Mouse (Mus musculus): ENCODE results near the gene Zbtb8a.
"Not testable (repeated sequence)": the region's sequence is repeated elsewhere in the genome, so short reads cannot be mapped to it uniquely, and the experiment has no call there.

GRCm38 (mm10) chr4:129362238-129362637 lies 15.7 kb downstream of the Zbtb8a start:
- TF ChIP-seq CHD2 (IDR thresholded peaks at IDR 0.05; ENCODE audit: low read length); MYC (IDR thresholded peaks at IDR 0.05; ENCODE audit: low read depth, low read length); CTCF (IDR thresholded peaks at IDR 0.05 in 2 of 3, conservative IDR thresholded peaks at IDR 0.05 in 1 of 3; ENCODE audit: control insufficient read depth in 1 of 3, insufficient read depth in 1 of 3, low read depth in 2 of 3, low read length in 3 of 3, poor library complexity in 1 of 3, severe bottlenecking in 1 of 3); TBP (IDR thresholded peaks at IDR 0.05; ENCODE audit: low read depth, low read length); EP300 (IDR thresholded peaks at IDR 0.05; ENCODE audit: low read depth in 1 of 2, low read length in 2 of 2); POLR2AphosphoS5 (IDR thresholded peaks at IDR 0.05; ENCODE audit: borderline replicate concordance, low read depth, low read length); ZC3H11A (IDR thresholded peaks at IDR 0.05; ENCODE audit: low read depth, low read length); GATA1 (IDR thresholded peaks at IDR 0.05; ENCODE audit: low read depth, low read length); TAL1 (IDR thresholded peaks at IDR 0.05; ENCODE audit: low read length); ZNF384 (IDR thresholded peaks at IDR 0.05; ENCODE audit: low read depth, low read length): not testable (repeated sequence)

Measured in MEL (cell line).